Mouse (Mus musculus): ENCODE measurements around the gene Arhgap45. TPM values are rescaled to one million over a fixed set of nuclear protein-coding genes. Genes with fewer than 3 reads are reported as not detected.

Gene Arhgap45
- total and polyA plus RNA-seq, 3 experiments, result 3.5 to 16.6 (median 5.1) TPM

- H3K9ac ChIP-seq (ENCODE audit: low read depth, low read length), result no peak overlapping the region
- WGBS, result 100% methylated on average over 1 of the region's 1 CpGs
Measured at GRCm38 (mm10) chr10:80075924-80076323, 59.5 kb downstream of the Arhgap45 start.

GRCm38 (mm10) chr10:80076386-80076785, 59.9 kb downstream of the Arhgap45 start:
- intact Hi-C loops (cut with DNase I), result loop anchor here (5.0 kb wide), 1 partner anchor 36 kb away; no protein-coding TSS in a partner anchor

More at GRCm38 (mm10) chr10:80075924-80076323, 59.5 kb downstream of the Arhgap45 start:
- intact Hi-C loops (cut with DNase I), result loop anchor here (2.0 to 5.0 kb wide), 2 partner anchors 17 to 36 kb away; no protein-coding TSS in a partner anchor
- peak overlapping the region; percentile 74 for H3K27ac ChIP-seq
- H3K36me3 ChIP-seq (ENCODE audit: control insufficient read depth, insufficient read depth, low read length), result 0 out of 2 replicates have a peak, but pooled peaks cover 2% of the 10 kb centered on the region
- DNase-seq, result no peak
- no peak overlapping the region for H3K4me3 ChIP-seq
- peaks cover 23% of the 10 kb centered on the region for H3K4me1 ChIP-seq (ENCODE audit: control insufficient read depth, insufficient read depth, low read length)
- H3K79me2 ChIP-seq (replicated peaks; ENCODE audit: control insufficient read depth, insufficient read depth, low read length), result no peaks in the 10 kb centered on the region
- no peaks in the 10 kb centered on the region for H3K27me3 ChIP-seq (ENCODE audit: control insufficient read depth, insufficient read depth, low read length)
- TF ChIP-seq CTCF (IDR thresholded peaks at IDR 0.05) (no peak), EP300 (IDR thresholded peaks at IDR 0.05; ENCODE audit: insufficient read depth, low read depth, low read length) (no peak), POLR2A (IDR thresholded peaks at IDR 0.05; ENCODE audit: insufficient read depth, low read depth, low read length) (no peak)

GRCm38 (mm10) chr10:80077312-80077711, 60.9 kb downstream of the Arhgap45 start:
- no peak overlapping the region for H3K4me3 ChIP-seq
- H3K4me1 ChIP-seq (ENCODE audit: control insufficient read depth, insufficient read depth, low read length), result peaks cover 11% of the 10 kb centered on the region
- no peaks in the 10 kb centered on the region for H3K36me3 ChIP-seq (ENCODE audit: control insufficient read depth, insufficient read depth, low read length)
- H3K27ac ChIP-seq, result no peak overlapping the region
- no peak overlapping the region for H3K9ac ChIP-seq (ENCODE audit: low read depth, low read length)
- no peaks in the 10 kb centered on the region for H3K79me2 ChIP-seq (replicated peaks; ENCODE audit: control insufficient read depth, insufficient read depth, low read length)
- no peaks in the 10 kb centered on the region for H3K27me3 ChIP-seq (ENCODE audit: control insufficient read depth, insufficient read depth, low read length)
- intact Hi-C loops (cut with DNase I), result loop anchor here (5.0 kb wide), 1 partner anchor 35 kb away; no protein-coding TSS in a partner anchor
- 93% methylated on average over 5 of the region's 5 CpGs for WGBS
- no peak for TF ChIP-seq CTCF (IDR thresholded peaks at IDR 0.05)
- no peak for TF ChIP-seq POLR2A (IDR thresholded peaks at IDR 0.05; ENCODE audit: insufficient read depth, low read depth, low read length)
- TF ChIP-seq EP300 (IDR thresholded peaks at IDR 0.05; ENCODE audit: insufficient read depth, low read depth, low read length), result no peak
- no peak for DNase-seq

More at GRCm38 (mm10) chr10:80076386-80076785, 59.9 kb downstream of the Arhgap45 start:
- WGBS, result 94% methylated on average over 4 of the region's 4 CpGs
- Histone ChIP-seq H3K4me3 (no peak overlapping the region), H3K36me3 (ENCODE audit: control insufficient read depth, insufficient read depth, low read length) (0 out of 2 replicates have a peak, but pooled peaks cover 2% of the 10 kb centered on the region), H3K4me1 (ENCODE audit: control insufficient read depth, insufficient read depth, low read length) (peaks cover 20% of the 10 kb centered on the region), H3K79me2 (replicated peaks; ENCODE audit: control insufficient read depth, insufficient read depth, low read length) (no peaks in the 10 kb centered on the region), H3K27me3 (ENCODE audit: control insufficient read depth, insufficient read depth, low read length) (no peaks in the 10 kb centered on the region), H3K27ac (no peak overlapping the region), H3K9ac (ENCODE audit: low read depth, low read length) (no peak overlapping the region)
- TF ChIP-seq EP300 (IDR thresholded peaks at IDR 0.05; ENCODE audit: insufficient read depth, low read depth, low read length), result no peak
- TF ChIP-seq CTCF (IDR thresholded peaks at IDR 0.05), result no peak
- TF ChIP-seq POLR2A (IDR thresholded peaks at IDR 0.05; ENCODE audit: insufficient read depth, low read depth, low read length), result no peak
- no peak for DNase-seq

- peaks cover 8% of the 10 kb centered on the region for H3K4me1 ChIP-seq (ENCODE audit: control insufficient read depth, insufficient read depth, low read length)
- intact Hi-C loops (cut with DNase I), result loop anchor here (5.0 kb wide), 1 partner anchor 34 kb away; no protein-coding TSS in a partner anchor
- no peaks in the 10 kb centered on the region for H3K27me3 ChIP-seq (ENCODE audit: control insufficient read depth, insufficient read depth, low read length)
- H3K9ac ChIP-seq (ENCODE audit: low read depth, low read length), result no peak overlapping the region
- 100% methylated on average over 1 of the region's 1 CpGs for WGBS
- DNase-seq, result no peak
- no peaks in the 10 kb centered on the region for H3K36me3 ChIP-seq (ENCODE audit: control insufficient read depth, insufficient read depth, low read length)
- no peaks in the 10 kb centered on the region for H3K79me2 ChIP-seq (replicated peaks; ENCODE audit: control insufficient read depth, insufficient read depth, low read length)
- H3K4me3 ChIP-seq, result no peak overlapping the region
- H3K27ac ChIP-seq, result no peak overlapping the region
- TF ChIP-seq POLR2A (IDR thresholded peaks at IDR 0.05; ENCODE audit: insufficient read depth, low read depth, low read length), result no peak
- no peak for TF ChIP-seq EP300 (IDR thresholded peaks at IDR 0.05; ENCODE audit: insufficient read depth, low read depth, low read length)
- TF ChIP-seq CTCF (IDR thresholded peaks at IDR 0.05), result no peak
Measured at GRCm38 (mm10) chr10:80078366-80078765, 61.9 kb downstream of the Arhgap45 start.

- Histone ChIP-seq H3K27me3 (ENCODE audit: control insufficient read depth, insufficient read depth, low read length) (no peaks in the 10 kb centered on the region), H3K4me3 (no peak overlapping the region), H3K27ac (no peak overlapping the region), H3K79me2 (replicated peaks; ENCODE audit: control insufficient read depth, insufficient read depth, low read length) (no peaks in the 10 kb centered on the region), H3K9ac (ENCODE audit: low read depth, low read length) (no peak overlapping the region), H3K4me1 (ENCODE audit: control insufficient read depth, insufficient read depth, low read length) (peaks cover 12% of the 10 kb centered on the region), H3K36me3 (ENCODE audit: control insufficient read depth, insufficient read depth, low read length) (peaks cover 4% of the 10 kb centered on the region; the same call in 1 of the 2 replicates)
- DNase-seq, result no peak
- intact Hi-C loops (cut with DNase I), result no loop called here
- TF ChIP-seq CTCF (IDR thresholded peaks at IDR 0.05) (no peak), EP300 (IDR thresholded peaks at IDR 0.05; ENCODE audit: insufficient read depth, low read depth, low read length) (no peak), POLR2A (IDR thresholded peaks at IDR 0.05; ENCODE audit: insufficient read depth, low read depth, low read length) (no peak)
- 50% methylated on average over 16 of the region's 16 CpGs for WGBS
Measured at GRCm38 (mm10) chr10:80080396-80081070, 64.1 kb downstream of the Arhgap45 start.

Other genes starting within 250 kb of the Arhgap45 start
Only the 30 nearest of the 34 such genes appear.
- gene Prss57, start 225.7 kb upstream of the Arhgap45 start, total RNA-seq (2021), result not detected
- 0.08 and 0.20 TPM in 2 replicates for gene Prss57, start 225.7 kb upstream of the Arhgap45 start, polyA plus RNA-seq (2012; rRNA removed)
- gene Palm, start 223.1 kb upstream of the Arhgap45 start, total RNA-seq (2021), result 10 to 100 TPM; 51.4 to 55.6 TPM
- 31.4 and 36.6 TPM in 2 replicates for gene Palm, start 223.1 kb upstream of the Arhgap45 start, polyA plus RNA-seq (2012; rRNA removed)
- gene Misp, start 195.7 kb upstream of the Arhgap45 start, total RNA-seq (2021), result under 1 TPM; 0.50 to 0.52 TPM
- 0.26 and 0.82 TPM in 2 replicates for gene Misp, start 195.7 kb upstream of the Arhgap45 start, polyA plus RNA-seq (2012; rRNA removed)
- 10 to 100 TPM; 43.9 to 51.8 TPM for gene Ptbp1, start 162.2 kb upstream of the Arhgap45 start, total RNA-seq (2021)
- gene Ptbp1, start 162.2 kb upstream of the Arhgap45 start, polyA plus RNA-seq (2012; rRNA removed), result 47.5 and 52.6 TPM in 2 replicates
- 1 to 10 TPM in 1 of 2 experiments, under 1 TPM in 1; 0.55 to 1.2 TPM for gene Prtn3, start 142.2 kb upstream of the Arhgap45 start, total RNA-seq (2021)
- 0.84 TPM in 1 of 2 replicates, not detected in the other for gene Prtn3, start 142.2 kb upstream of the Arhgap45 start, polyA plus RNA-seq (2012; rRNA removed)
- under 1 TPM; 0.20 to 0.31 TPM for gene Plppr3, start 142.0 kb upstream of the Arhgap45 start, total RNA-seq (2021)
- 0.50 and 0.80 TPM in 2 replicates for gene Plppr3, start 142.0 kb upstream of the Arhgap45 start, polyA plus RNA-seq (2012; rRNA removed)
- gene Elane, start 130.4 kb upstream of the Arhgap45 start, total RNA-seq (2021), result not detected
- gene Elane, start 130.4 kb upstream of the Arhgap45 start, polyA plus RNA-seq (2012; rRNA removed), result 0.23 TPM in 1 of 2 replicates, not detected in the other
- gene Cfd, start 125.8 kb upstream of the Arhgap45 start, total RNA-seq (2021), result 10 to 100 TPM; 22.9 to 98.7 TPM
- 85.9 and 490 TPM in 2 replicates for gene Cfd, start 125.8 kb upstream of the Arhgap45 start, polyA plus RNA-seq (2012; rRNA removed)
- 10 to 100 TPM; 40.8 to 54.1 TPM for gene Med16, start 107.7 kb upstream of the Arhgap45 start, total RNA-seq (2021)
- gene Med16, start 107.7 kb upstream of the Arhgap45 start, polyA plus RNA-seq (2012; rRNA removed), result 54.9 and 62.4 TPM in 2 replicates
- gene Gm26602, start 105.8 kb upstream of the Arhgap45 start, total RNA-seq (2021), result not detected
- gene Gm26602, start 105.8 kb upstream of the Arhgap45 start, polyA plus RNA-seq (2012; rRNA removed), result not detected in 2 replicates
- under 1 TPM; 0.10 to 0.25 TPM for gene Kiss1r, start 99.7 kb upstream of the Arhgap45 start, total RNA-seq (2021)
- 0.79 and 1.5 TPM in 2 replicates for gene Kiss1r, start 99.7 kb upstream of the Arhgap45 start, polyA plus RNA-seq (2012; rRNA removed)
- gene R3hdm4, start 95.4 kb upstream of the Arhgap45 start, total RNA-seq (2021), result 10 to 100 TPM; 82.4 to 85.6 TPM
- 119 and 123 TPM in 2 replicates for gene R3hdm4, start 95.4 kb upstream of the Arhgap45 start, polyA plus RNA-seq (2012; rRNA removed)
- 1 to 10 TPM; 1.3 to 1.5 TPM for gene Arid3a, start 89.6 kb upstream of the Arhgap45 start, total RNA-seq (2021)
- gene Arid3a, start 89.6 kb upstream of the Arhgap45 start, polyA plus RNA-seq (2012; rRNA removed), result 0.88 and 1.7 TPM in 2 replicates
- gene Wdr18, start 56.5 kb upstream of the Arhgap45 start, total RNA-seq (2021), result 10 to 100 TPM; 27.8 to 29.4 TPM
- gene Wdr18, start 56.5 kb upstream of the Arhgap45 start, polyA plus RNA-seq (2012; rRNA removed), result 31.7 and 32.2 TPM in 2 replicates
- gene Grin3b, start 45.9 kb upstream of the Arhgap45 start, total RNA-seq (2021), result under 1 TPM; 0.20 to 0.31 TPM
- 0.20 and 0.29 TPM in 2 replicates for gene Grin3b, start 45.9 kb upstream of the Arhgap45 start, polyA plus RNA-seq (2012; rRNA removed)
- gene Tmem259, start 32.3 kb upstream of the Arhgap45 start, total RNA-seq (2021), result 100 to 1,000 TPM; 109 to 124 TPM
- 184 and 220 TPM in 2 replicates for gene Tmem259, start 32.3 kb upstream of the Arhgap45 start, polyA plus RNA-seq (2012; rRNA removed)
- 10 to 100 TPM; 30.2 to 39.3 TPM for gene Cnn2, start 28.1 kb upstream of the Arhgap45 start, total RNA-seq (2021)
- gene Cnn2, start 28.1 kb upstream of the Arhgap45 start, polyA plus RNA-seq (2012; rRNA removed), result 52.5 and 60.7 TPM in 2 replicates
- gene Abca7, start 20.2 kb upstream of the Arhgap45 start, total RNA-seq (2021), result 1 to 10 TPM; 6.6 to 8.0 TPM
- 9.2 and 10.8 TPM in 2 replicates for gene Abca7, start 20.2 kb upstream of the Arhgap45 start, polyA plus RNA-seq (2012; rRNA removed)
- gene Polr2e, start 23.1 kb downstream of the Arhgap45 start, total RNA-seq (2021), result 10 to 100 TPM; 78.3 to 89.8 TPM
- 182 and 194 TPM in 2 replicates for gene Polr2e, start 23.1 kb downstream of the Arhgap45 start, polyA plus RNA-seq (2012; rRNA removed)
- 1,000 to 10,000 TPM in 1 of 2 experiments, 100 to 1,000 TPM in 1; 832 to 1,055 TPM for gene Gpx4, start 30.5 kb downstream of the Arhgap45 start, total RNA-seq (2021)
- 860 and 993 TPM in 2 replicates for gene Gpx4, start 30.5 kb downstream of the Arhgap45 start, polyA plus RNA-seq (2012; rRNA removed)
- gene Sbno2, start 88.9 kb downstream of the Arhgap45 start, total RNA-seq (2021), result 10 to 100 TPM; 10.6 to 11.2 TPM
- gene Sbno2, start 88.9 kb downstream of the Arhgap45 start, polyA plus RNA-seq (2012; rRNA removed), result 16.9 and 18.0 TPM in 2 replicates
- gene Stk11, start 99.2 kb downstream of the Arhgap45 start, total RNA-seq (2021), result 100 to 1,000 TPM; 140 to 161 TPM
- gene Stk11, start 99.2 kb downstream of the Arhgap45 start, polyA plus RNA-seq (2012; rRNA removed), result 127 and 144 TPM in 2 replicates
- gene Atp5d, start 122.0 kb downstream of the Arhgap45 start, total RNA-seq (2021), result 1,000 to 10,000 TPM; 1,015 to 1,150 TPM
- 1,139 and 1,938 TPM in 2 replicates for gene Atp5d, start 122.0 kb downstream of the Arhgap45 start, polyA plus RNA-seq (2012; rRNA removed)
- gene Cbarp, start 124.2 kb downstream of the Arhgap45 start, total RNA-seq (2021), result 1 to 10 TPM; 3.9 to 4.9 TPM
- 3.0 and 4.3 TPM in 2 replicates for gene Cbarp, start 124.2 kb downstream of the Arhgap45 start, polyA plus RNA-seq (2012; rRNA removed)
- 100 to 1,000 TPM in 1 of 2 experiments, 10 to 100 TPM in 1; 96.2 to 102 TPM for gene Midn, start 131.6 kb downstream of the Arhgap45 start, total RNA-seq (2021)
- 50.1 and 74.5 TPM in 2 replicates for gene Midn, start 131.6 kb downstream of the Arhgap45 start, polyA plus RNA-seq (2012; rRNA removed)
- 10 to 100 TPM; 34.2 to 43.2 TPM for gene Cirbp, start 149.3 kb downstream of the Arhgap45 start, total RNA-seq (2021)
- 62.5 and 85.8 TPM in 2 replicates for gene Cirbp, start 149.3 kb downstream of the Arhgap45 start, polyA plus RNA-seq (2012; rRNA removed)
- 1 to 10 TPM; 5.9 to 6.0 TPM for gene 1600002K03Rik, start 156.3 kb downstream of the Arhgap45 start, total RNA-seq (2021)
- gene 1600002K03Rik, start 156.3 kb downstream of the Arhgap45 start, polyA plus RNA-seq (2012; rRNA removed), result 5.6 and 6.3 TPM in 2 replicates
- gene Efna2, start 162.8 kb downstream of the Arhgap45 start, total RNA-seq (2021), result 1 to 10 TPM in 1 of 2 experiments, under 1 TPM in 1; 0.86 to 1.1 TPM
- gene Efna2, start 162.8 kb downstream of the Arhgap45 start, polyA plus RNA-seq (2012; rRNA removed), result 1.2 and 1.7 TPM in 2 replicates
- gene Mum1, start 209.8 kb downstream of the Arhgap45 start, total RNA-seq (2021), result 10 to 100 TPM; 11.1 to 11.8 TPM
- gene Mum1, start 209.8 kb downstream of the Arhgap45 start, polyA plus RNA-seq (2012; rRNA removed), result 18.0 and 19.4 TPM in 2 replicates
- 1,000 to 10,000 TPM in 1 of 2 experiments, 100 to 1,000 TPM in 1; 943 to 1,108 TPM for gene Ndufs7, start 232.5 kb downstream of the Arhgap45 start, total RNA-seq (2021)
- 1,263 and 1,990 TPM in 2 replicates for gene Ndufs7, start 232.5 kb downstream of the Arhgap45 start, polyA plus RNA-seq (2012; rRNA removed)

All from heart, adult 2 months (tissue).